8 mouse cellular contexts compared by ENCODE assay signal in genomic region chr13:23576351-23576881, GRCm38 (mm10). TPM values are rescaled to one million over a fixed set of nuclear protein-coding genes. Genes with fewer than 3 reads are reported as not detected.
A peak's percentile ranks its signal among the peaks of the same experiment; 100 is the strongest.
DNase-seq lines count a peak whose midpoint lies in the region; TF ChIP-seq lines count a peak whose summit lies in the region.

No protein-coding gene starts in this region.

- H3K4me1 ChIP-seq in E14TG2a.4 (replicated peaks; ENCODE audit: low read depth, low read length) = peaks cover 34% of the 10 kb centered on the region

- H3K4me3 ChIP-seq in E14TG2a.4 (replicated peaks; ENCODE audit: low read length) (peak overlapping the region; percentile 78), macrophage (ENCODE audit: inconsistent target) (peak overlapping the region; percentile 29)

- H3K27ac ChIP-seq in macrophage = peak overlapping the region; percentile 54

- DNase-seq in R1 (ENCODE audit: low read depth, low spot score) = peak; percentile 81
- DNase-seq in forelimb bud, embryonic 11.5 days (ENCODE audit: low read depth, low spot score) = peak; percentile 57
- DNase-seq in gastrocnemius, adult 8-10 months (ENCODE audit: low spot score in 2 of 2) = no peak
- DNase-seq in thymus, postnatal 14 days = no peak
- DNase-seq in spleen, adult 12 weeks (ENCODE audit: low spot score) = no peak
- no peak for DNase-seq in kidney, adult 9 months

- H3K36me3 ChIP-seq in E14TG2a.4 (ENCODE audit: insufficient read depth, low read length) (no peaks in the 10 kb centered on the region), macrophage (ENCODE audit: inconsistent target) (no peaks in the 10 kb centered on the region)

- H3K9me3 ChIP-seq in E14TG2a.4 (ENCODE audit: low read length) = no peaks in the 10 kb centered on the region

- TF ChIP-seq CTCF in E14TG2a.4 (conservative IDR thresholded peaks at IDR 0.05; ENCODE audit: low read length) = no peak

- no peaks in the 10 kb centered on the region for H3K27me3 ChIP-seq in E14TG2a.4 (ENCODE audit: insufficient read depth, low read length)

- peaks cover 18% of the 10 kb centered on the region; the same call in 1 of the 2 replicates for H3K79me2 ChIP-seq in macrophage (ENCODE audit: inconsistent target)

- WGBS in macrophage (ENCODE audit: missing documents) = 52% methylated on average over 7 of the region's 7 CpGs

RNA-seq across cellular contexts. Expression of gene Hist1h3d, which starts 0.9 kb away (rescaled TPM):
- 10 to 100 TPM in 4 of 26 experiments, 1 to 10 TPM in 21, not detected in 1; 1.6 to 20.7 (median 7.1) TPM for total RNA-seq in macrophage (2018; cell fraction: chromatin; rRNA removed)
- 1 to 10 TPM in 25 of 26 experiments, under 1 TPM in 1; 0.99 to 9.3 (median 2.9) TPM for total RNA-seq in macrophage (2018; cell fraction: cytosol; rRNA removed)
- total RNA-seq in macrophage (2018; cell fraction: nucleus; rRNA removed) = 10 to 100 TPM in 5 of 26 experiments, 1 to 10 TPM in 21; 1.2 to 23.8 (median 4.6) TPM
- polyA plus RNA-seq in macrophage (2018) = 0.13 to 1.1 TPM in 2 of 3 replicates, not detected in the other
- total RNA-seq in gastrocnemius, adult 8-10 months (2022) = 1 to 10 TPM; 2.5 to 4.0 (median 3.2) TPM

RNA-seq across cellular contexts. Expression of gene Hist1h2ad, which starts 2.2 kb away (rescaled TPM):
- total RNA-seq in macrophage (2018; cell fraction: chromatin; rRNA removed) = 10 to 100 TPM in 13 of 26 experiments, 1 to 10 TPM in 9, not detected in 4; 1.7 to 29.9 (median 13.5) TPM
- 10 to 100 TPM in 8 of 26 experiments, 1 to 10 TPM in 18; 1.8 to 22.0 (median 5.7) TPM for total RNA-seq in macrophage (2018; cell fraction: cytosol; rRNA removed)
- 10 to 100 TPM in 6 of 26 experiments, 1 to 10 TPM in 16, not detected in 4; 2.3 to 19.6 (median 6.7) TPM for total RNA-seq in macrophage (2018; cell fraction: nucleus; rRNA removed)
- not detected in 3 replicates for polyA plus RNA-seq in macrophage (2018)
- 1 to 10 TPM in 1 of 4 experiments, not detected in 3; 2.2 TPM for total RNA-seq in gastrocnemius, adult 8-10 months (2022)

RNA-seq across cellular contexts. Expression of gene Hist1h2bf, which starts 2.4 kb away (rescaled TPM):
- 10 to 100 TPM in 1 of 26 experiments, 1 to 10 TPM in 7, not detected in 18; 2.5 to 14.3 (median 4.4) TPM for total RNA-seq in macrophage (2018; cell fraction: chromatin; rRNA removed)
- total RNA-seq in macrophage (2018; cell fraction: cytosol; rRNA removed) = 10 to 100 TPM in 14 of 26 experiments, 1 to 10 TPM in 12; 2.2 to 37.9 (median 12.3) TPM
- 10 to 100 TPM in 1 of 26 experiments, 1 to 10 TPM in 19, not detected in 6; 2.0 to 18.2 (median 3.3) TPM for total RNA-seq in macrophage (2018; cell fraction: nucleus; rRNA removed)
- polyA plus RNA-seq in macrophage (2018) = not detected in 3 replicates
- 1 to 10 TPM; 2.0 to 6.7 (median 5.1) TPM for total RNA-seq in gastrocnemius, adult 8-10 months (2022)

RNA-seq across cellular contexts. Expression of gene Hist1h4d, which starts 5.0 kb away (rescaled TPM):
- total RNA-seq in macrophage (2018; cell fraction: chromatin; rRNA removed) = 10 to 100 TPM in 10 of 26 experiments, 1 to 10 TPM in 16; 2.7 to 28.6 (median 6.7) TPM
- total RNA-seq in macrophage (2018; cell fraction: cytosol; rRNA removed) = 10 to 100 TPM; 15.5 to 74.3 (median 36.1) TPM
- 10 to 100 TPM in 21 of 26 experiments, 1 to 10 TPM in 5; 3.5 to 73.2 (median 16.5) TPM for total RNA-seq in macrophage (2018; cell fraction: nucleus; rRNA removed)
- 0.13 TPM in 1 of 3 replicates, not detected in the others for polyA plus RNA-seq in macrophage (2018)
- 10 to 100 TPM; 37.8 to 57.9 (median 48.1) TPM for total RNA-seq in gastrocnemius, adult 8-10 months (2022)

RNA-seq across cellular contexts. Expression of gene Hist1h2bg, which starts 5.2 kb away (rescaled TPM):
- total RNA-seq in macrophage (2018; cell fraction: chromatin; rRNA removed) = 10 to 100 TPM in 17 of 26 experiments, 1 to 10 TPM in 9; 3.7 to 73.8 (median 11.9) TPM
- 100 to 1,000 TPM in 1 of 26 experiments, 10 to 100 TPM in 25; 17.9 to 110 (median 36.8) TPM for total RNA-seq in macrophage (2018; cell fraction: cytosol; rRNA removed)
- 10 to 100 TPM in 23 of 26 experiments, 1 to 10 TPM in 3; 3.5 to 63.4 (median 21.2) TPM for total RNA-seq in macrophage (2018; cell fraction: nucleus; rRNA removed)
- 0.65 to 7.9 TPM (median 2.9 TPM) in 3 replicates for polyA plus RNA-seq in macrophage (2018)
- total RNA-seq in gastrocnemius, adult 8-10 months (2022) = 1 to 10 TPM; 5.2 to 8.5 (median 7.2) TPM

Comparison
In these comparisons a context has a peak if more than half of its experiments do, and no peak if none do; other contexts are left out.
1. DNase-seq: peak in R1 (single experiment) and forelimb bud, embryonic 11.5 days (single experiment); none in gastrocnemius, adult 8-10 months (0 of 2), thymus, postnatal 14 days (single experiment), spleen, adult 12 weeks (single experiment) and kidney, adult 9 months (single experiment).